Mouse (Mus musculus): ENCODE data around the gene Dnah12.

DNA sequence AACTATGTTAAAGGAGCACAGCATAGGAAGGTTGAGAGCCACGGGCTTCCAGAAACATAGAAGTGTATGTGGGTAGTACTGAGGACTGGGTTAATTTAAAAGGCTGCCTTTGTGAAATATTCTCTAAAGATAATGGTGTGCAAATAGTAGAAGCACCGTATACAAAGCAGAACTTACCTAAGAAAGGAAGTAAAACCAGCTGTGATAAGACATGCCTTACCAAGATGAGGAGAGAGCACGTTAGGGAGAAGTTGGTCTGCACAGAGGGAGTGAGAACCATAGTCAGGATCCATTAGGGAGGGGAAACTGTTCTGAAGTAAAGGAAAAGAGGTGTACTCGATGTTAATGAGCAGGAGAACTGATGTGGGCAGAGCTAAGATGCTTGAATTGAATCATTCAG is 90.7 kb downstream of the Dnah12 start:
- TF ChIP-seq CTCF (IDR thresholded peaks at IDR 0.05; ENCODE audit: extremely low read depth, insufficient read length, insufficient replicate concordance, low read depth, low read length) (no peak), POLR2A (IDR thresholded peaks at IDR 0.05; ENCODE audit: low read depth, low read length) (no peak)

Data from small intestine, adult 2 months (tissue).